ENCODE assay signal across 8 mouse cellular contexts in the genomic region with DNA sequence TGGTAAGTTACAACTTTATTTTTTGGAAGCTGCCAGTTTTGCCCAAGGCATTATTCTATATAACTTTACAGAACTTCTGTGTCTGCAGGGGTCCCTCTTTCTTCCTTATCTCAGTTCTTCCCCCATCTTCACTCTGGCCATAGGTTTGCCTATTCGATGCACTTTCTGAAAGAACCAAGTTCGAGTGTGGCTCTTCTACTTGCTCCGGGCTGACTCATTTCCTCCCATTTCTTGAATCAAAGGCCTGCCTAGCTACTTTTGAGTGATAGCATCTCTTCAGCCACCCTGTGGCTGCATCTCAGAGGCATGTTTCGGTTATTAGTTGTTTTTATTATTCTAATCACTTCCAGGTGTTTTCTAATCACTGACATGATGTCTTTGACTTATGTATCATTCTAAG. TPM values are rescaled to one million over a fixed set of nuclear protein-coding genes. Genes with fewer than 3 reads are reported as not detected.
DNase-seq lines count a peak whose midpoint lies in the region; ATAC-seq and TF ChIP-seq lines count a peak whose summit lies in the region.

No protein-coding gene starts in this region.

- no peak overlapping the region for H3K9ac ChIP-seq in neural tube, embryonic 11.5 days (ENCODE audit: low read length)
- H3K9ac ChIP-seq in forebrain, embryonic 13.5 days, result no peak overlapping the region
- peak overlapping the region; percentile 97 for H3K9ac ChIP-seq in limb, embryonic 14.5 days (ENCODE audit: low read depth, low read length, severe bottlenecking)

- TF ChIP-seq CTCF in thymus, adult 2 months (IDR thresholded peaks at IDR 0.05; ENCODE audit: borderline replicate concordance, control insufficient read depth, extremely low read depth, insufficient read depth, low read length, poor library complexity), result no peak

- peak overlapping the region; percentile 79 for H3K4me2 ChIP-seq in neural tube, embryonic 11.5 days (ENCODE audit: low read depth)
- H3K4me2 ChIP-seq in forebrain, embryonic 13.5 days, result peak overlapping the region; percentile 79
- H3K4me2 ChIP-seq in limb, embryonic 14.5 days (replicated peaks; ENCODE audit: low read depth, low read length, severe bottlenecking), result peak overlapping the region; percentile 79

- H3K4me3 ChIP-seq in neural tube, embryonic 11.5 days (ENCODE audit: low read depth, low read length), result no peak overlapping the region
- peak overlapping the region; percentile 67; the same call in 1 of the 2 replicates for H3K4me3 ChIP-seq in forebrain, embryonic 13.5 days
- peak overlapping the region; percentile 70 for H3K4me3 ChIP-seq in limb, embryonic 14.5 days (replicated peaks; ENCODE audit: low read length)
- H3K4me3 ChIP-seq in thymus, adult 2 months (ENCODE audit: control insufficient read depth, insufficient read depth, low read length), result no peak overlapping the region

- TF ChIP-seq POLR2A in limb, embryonic 14.5 days (IDR thresholded peaks at IDR 0.05; ENCODE audit: borderline replicate concordance, extremely low read depth, insufficient read depth, insufficient read length), result no peak
- TF ChIP-seq POLR2A in thymus, adult 2 months (IDR thresholded peaks at IDR 0.05; ENCODE audit: control insufficient read depth, extremely low read depth, insufficient read depth, low read length, poor library complexity), result no peak

- intact Hi-C loops in left cerebral cortex, postnatal 10 days (cut with DNase I), result no loop called here

- 63% methylated on average over 4 of the region's 4 CpGs for WGBS in neural tube, embryonic 11.5 days
- 68% methylated on average over 4 of the region's 4 CpGs for WGBS in forebrain, embryonic 13.5 days
- 28% methylated on average over 4 of the region's 4 CpGs for WGBS in limb, embryonic 14.5 days
- 18% methylated on average over 4 of the region's 4 CpGs for WGBS in thymus, adult 2 months

- DNase-seq in neural tube, embryonic 11.5 days (ENCODE audit: low spot score), result no peak
- no peak for DNase-seq in neural tube, embryonic 10.5 days (ENCODE audit: extremely low spot score, low spot score)
- DNase-seq in limb, embryonic 14.5 days (ENCODE audit: low spot score), result no peak
- DNase-seq in right cerebral cortex, adult 2 months (ENCODE audit: low spot score in 2 of 2), result no peak
- DNase-seq in thymus, adult 2 months, result no peak
- no peak for DNase-seq in frontal cortex, postnatal 25 days (ENCODE audit: low spot score in 2 of 2)
- no peak for DNase-seq in left cerebral cortex, postnatal 10 days (ENCODE audit: extremely low spot score in 1 of 2, low spot score in 2 of 2)

- no peak overlapping the region for H3K27ac ChIP-seq in neural tube, embryonic 11.5 days (ENCODE audit: low read depth, low read length)
- no peak overlapping the region for H3K27ac ChIP-seq in forebrain, embryonic 13.5 days
- 0 out of 2 replicates have a peak overlapping the region, but pooled peaks have one; percentile 87 for H3K27ac ChIP-seq in limb, embryonic 14.5 days (replicated peaks; ENCODE audit: low read depth, low read length)
- H3K27ac ChIP-seq in thymus, adult 2 months (ENCODE audit: control insufficient read depth, insufficient read depth, low read length), result no peak overlapping the region

- no peaks in the 10 kb centered on the region for H3K9me3 ChIP-seq in neural tube, embryonic 11.5 days (ENCODE audit: control insufficient read depth, low read length)
- H3K9me3 ChIP-seq in forebrain, embryonic 13.5 days (replicated peaks), result no peaks in the 10 kb centered on the region
- no peaks in the 10 kb centered on the region for H3K9me3 ChIP-seq in limb, embryonic 14.5 days (ENCODE audit: control insufficient read depth, low read length)

- no peak for ATAC-seq in neural tube, embryonic 11.5 days (ENCODE audit: insufficient read depth, low FRiP score, low TSS enrichment)
- no peak for ATAC-seq in forebrain, embryonic 13.5 days
- ATAC-seq in limb, embryonic 14.5 days (ENCODE audit: low FRiP score, low read depth), result no peak

- H3K36me3 ChIP-seq in neural tube, embryonic 11.5 days (ENCODE audit: control insufficient read depth, insufficient read depth, low read length), result no peaks in the 10 kb centered on the region; the same call in 1 of the 2 replicates
- H3K36me3 ChIP-seq in forebrain, embryonic 13.5 days (ENCODE audit: poor library complexity, severe bottlenecking), result no peaks in the 10 kb centered on the region
- H3K36me3 ChIP-seq in limb, embryonic 14.5 days (ENCODE audit: control insufficient read depth, insufficient read depth, low read length), result 0 out of 2 replicates have a peak, but pooled peaks cover 5% of the 10 kb centered on the region
- H3K36me3 ChIP-seq in thymus, adult 2 months (ENCODE audit: control insufficient read depth, insufficient read depth, low read length), result no peaks in the 10 kb centered on the region

- H3K27me3 ChIP-seq in neural tube, embryonic 11.5 days (ENCODE audit: control insufficient read depth, insufficient read depth, low read length), result no peaks in the 10 kb centered on the region
- H3K27me3 ChIP-seq in forebrain, embryonic 13.5 days, result no peaks in the 10 kb centered on the region
- no peaks in the 10 kb centered on the region for H3K27me3 ChIP-seq in limb, embryonic 14.5 days (ENCODE audit: control insufficient read depth, insufficient read depth, low read length)
- H3K27me3 ChIP-seq in thymus, adult 2 months (ENCODE audit: control insufficient read depth, insufficient read depth, low read length), result no peaks in the 10 kb centered on the region

- peaks cover 3% of the 10 kb centered on the region; the same call in 1 of the 2 replicates for H3K4me1 ChIP-seq in neural tube, embryonic 11.5 days (ENCODE audit: control insufficient read depth, insufficient read depth, low read length)
- H3K4me1 ChIP-seq in forebrain, embryonic 13.5 days, result peaks cover 10% of the 10 kb centered on the region; the same call in 1 of the 2 replicates
- peaks cover 15% of the 10 kb centered on the region for H3K4me1 ChIP-seq in limb, embryonic 14.5 days (ENCODE audit: control insufficient read depth, insufficient read depth, low read length)
- H3K4me1 ChIP-seq in thymus, adult 2 months (replicated peaks; ENCODE audit: control insufficient read depth, insufficient read depth, low read length), result peaks cover 8% of the 10 kb centered on the region

RNA-seq across cellular contexts. Expression of a gene that starts 1.1 kb away (rescaled TPM):
- polyA plus RNA-seq in neural tube, embryonic 11.5 days (2014; fragmentation: Nextera tagmentation; extraction: Ambion mirVana), result 31.0 and 33.5 TPM in 2 replicates
- 7.7 and 9.2 TPM in 2 replicates for polyA plus RNA-seq in forebrain, embryonic 13.5 days (2015; fragmentation: Nextera tagmentation; extraction: Ambion mirVana)
- 31.9 and 34.7 TPM in 2 replicates for polyA plus RNA-seq in limb, embryonic 14.5 days (2012; rRNA removed)
- 44.0 and 49.2 TPM in 2 replicates for polyA plus RNA-seq in limb, embryonic 14.5 days (2014; fragmentation: Nextera tagmentation; extraction: Ambion mirVana)
- 2.3 and 2.4 TPM in 2 replicates for polyA plus RNA-seq in thymus, adult 2 months (2012; rRNA removed)
- total RNA-seq in left cerebral cortex, postnatal 10 days (2021), result 1 to 10 TPM; 2.7 to 3.4 TPM

RNA-seq across cellular contexts. Expression of a gene that starts 43.8 kb away (rescaled TPM):
- polyA plus RNA-seq in neural tube, embryonic 11.5 days (2014; fragmentation: Nextera tagmentation; extraction: Ambion mirVana), result not detected in 2 replicates
- polyA plus RNA-seq in forebrain, embryonic 13.5 days (2015; fragmentation: Nextera tagmentation; extraction: Ambion mirVana), result not detected in 2 replicates
- polyA plus RNA-seq in limb, embryonic 14.5 days (2012; rRNA removed), result not detected in 2 replicates
- polyA plus RNA-seq in limb, embryonic 14.5 days (2014; fragmentation: Nextera tagmentation; extraction: Ambion mirVana), result not detected in 2 replicates
- not detected in 2 replicates for polyA plus RNA-seq in thymus, adult 2 months (2012; rRNA removed)
- not detected for total RNA-seq in left cerebral cortex, postnatal 10 days (2021)

Comparison
In these comparisons a context has a peak if more than half of its experiments do, and no peak if none do; other contexts are left out.
1. H3K4me3 ChIP-seq: peak in forebrain, embryonic 13.5 days (single experiment) and limb, embryonic 14.5 days (single experiment); none in neural tube, embryonic 11.5 days (single experiment) and thymus, adult 2 months (single experiment).
2. Peak in every context shown above with its lines, with median percentiles within 50 percentile points of each other: H3K4me2 ChIP-seq.